Mouse (Mus musculus) ES-Bruce4 (cell line): Measurements from ENCODE around the gene Fbln2.

Experiments
- CTCF ChIP-seq: IDR thresholded peaks from one replicate; pipeline ENCODE4 v1.8.1; 2011; ENCODE audit warnings: low read depth, low read length
- EP300 ChIP-seq: IDR thresholded peaks from 2 replicates; pipeline ENCODE4 v1.6.1; 2011; ENCODE audit warnings: low read depth, low read length; ENCODE audit not compliant: insufficient read depth
- POLR2A ChIP-seq: IDR thresholded peaks from one replicate; pipeline ENCODE4 v1.8.1; 2011; ENCODE audit warnings: low read length; ENCODE audit not compliant: insufficient read depth

- TF ChIP-seq POLR2A, result no peak
- no peak for TF ChIP-seq CTCF
- TF ChIP-seq EP300, result no peak
Observed at GRCm38 (mm10) chr6:91220062-91220461, 7.8 kb downstream of the Fbln2 start.
